Mouse (Mus musculus): ENCODE measurements around the gene Aar2.

DNA sequence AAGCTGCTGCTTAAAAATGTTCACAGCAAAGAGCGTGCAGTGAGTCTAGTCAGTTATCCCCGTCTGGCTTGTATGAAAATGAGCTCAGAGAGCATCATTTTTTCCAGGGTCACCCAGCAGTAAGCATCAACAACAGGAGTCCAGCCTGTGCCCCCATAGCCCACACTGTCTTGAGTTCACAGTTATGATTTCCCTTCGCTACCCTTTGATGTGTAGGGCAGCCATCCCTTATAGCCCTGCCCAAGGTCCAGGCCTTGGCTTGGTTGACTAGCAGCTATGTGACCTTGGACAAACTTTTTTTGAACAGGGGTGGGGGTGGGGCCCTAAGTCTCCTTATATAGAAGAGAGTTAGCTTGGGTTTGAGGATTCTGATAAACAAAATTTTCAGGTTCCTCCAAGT is 21.9 kb downstream of the Aar2 start:
- TF ChIP-seq ETS1 (IDR thresholded peaks at IDR 0.05; ENCODE audit: low read depth, low read length) (no peak), MYB (IDR thresholded peaks at IDR 0.05; ENCODE audit: low read depth, low read length) (no peak), CTCF (IDR thresholded peaks at IDR 0.05 in 2 of 3, conservative IDR thresholded peaks at IDR 0.05 in 1 of 3; ENCODE audit: control insufficient read depth in 1 of 3, insufficient read depth in 1 of 3, low read depth in 2 of 3, low read length in 3 of 3, poor library complexity in 1 of 3, severe bottlenecking in 1 of 3) (no peak), TCF12 (IDR thresholded peaks at IDR 0.05; ENCODE audit: low read depth, low read length) (no peak), CHD2 (IDR thresholded peaks at IDR 0.05; ENCODE audit: low read length) (no peak), USF1 (IDR thresholded peaks at IDR 0.05; ENCODE audit: low read depth, low read length) (no peak), USF2 (IDR thresholded peaks at IDR 0.05; ENCODE audit: borderline replicate concordance in 1 of 2, insufficient read depth in 1 of 2, low read depth in 1 of 2, low read length in 2 of 2) (no peak), CHD1 (IDR thresholded peaks at IDR 0.05; ENCODE audit: low read depth, low read length) (no peak)

All from MEL (cell line).